Mouse (Mus musculus): ENCODE measurements at regions not wholly inside any gene's neighbourhood (a gene's known extent, or its start where the extent isn't known, plus 50 kb on each side); places are given as distances from the start of the nearest gene placed in this dataset.
A peak's percentile ranks its signal among the peaks of the same experiment; 100 is the strongest.

- Histone ChIP-seq H3K9ac (replicated peaks; ENCODE audit: low read length) (no peak overlapping the region), H3K4me3 (ENCODE audit: low read length) (no peak overlapping the region), H3K4me2 (ENCODE audit: low read depth, low read length) (no peak overlapping the region), H3K9me3 (ENCODE audit: low read length) (no peaks in the 10 kb centered on the region), H3K36me3 (ENCODE audit: insufficient read depth, low read length) (no peaks in the 10 kb centered on the region), H3K4me1 (ENCODE audit: insufficient read depth, low read length) (no peaks in the 10 kb centered on the region; the same call in 1 of the 2 replicates), H3K27ac (peak overlapping the region; percentile 41; the same call in 1 of the 2 replicates), H3K27me3 (ENCODE audit: insufficient read depth, low read length) (no peaks in the 10 kb centered on the region)
- ATAC-seq = peak; percentile 75
- no peak for TF ChIP-seq CTCF (IDR thresholded peaks at IDR 0.05; ENCODE audit: low read depth)
- WGBS = 39% methylated on average over 6 of the region's 6 CpGs
- peak; percentile 59 for DNase-seq (ENCODE audit: low spot score)
Observed at GRCm38 (mm10) chr4:40049086-40049485, 93.8 kb upstream of the Aco1 start.

- 81% methylated on average over 4 of the region's 4 CpGs for WGBS
- H3K27me3 ChIP-seq (ENCODE audit: insufficient read depth, low read length) = no peaks in the 10 kb centered on the region
- H3K9me3 ChIP-seq (ENCODE audit: low read length) = no peaks in the 10 kb centered on the region
- ATAC-seq = no peak
- TF ChIP-seq CTCF (IDR thresholded peaks at IDR 0.05; ENCODE audit: low read depth) = no peak
- no peak for DNase-seq (ENCODE audit: low spot score)
- H3K36me3 ChIP-seq (ENCODE audit: insufficient read depth, low read length) = no peaks in the 10 kb centered on the region
- no peaks in the 10 kb centered on the region; the same call in 1 of the 2 replicates for H3K4me1 ChIP-seq (ENCODE audit: insufficient read depth, low read length)
- H3K4me3 ChIP-seq (ENCODE audit: low read length) = no peak overlapping the region
- no peak overlapping the region for H3K27ac ChIP-seq
- H3K9ac ChIP-seq (replicated peaks; ENCODE audit: low read length) = no peak overlapping the region
- no peak overlapping the region for H3K4me2 ChIP-seq (ENCODE audit: low read depth, low read length)
Observed at GRCm38 (mm10) chr4:40051848-40052247, 91.0 kb upstream of the Aco1 start.

GRCm38 (mm10) chr4:40053391-40053790 lies 89.5 kb upstream of the Aco1 start:
- WGBS = 79% methylated on average over 2 of the region's 2 CpGs
- no peaks in the 10 kb centered on the region for H3K27me3 ChIP-seq (ENCODE audit: insufficient read depth, low read length)
- H3K27ac ChIP-seq = no peak overlapping the region
- no peak overlapping the region for H3K4me3 ChIP-seq (ENCODE audit: low read length)
- H3K4me1 ChIP-seq (ENCODE audit: insufficient read depth, low read length) = no peaks in the 10 kb centered on the region; the same call in 1 of the 2 replicates
- H3K9ac ChIP-seq (replicated peaks; ENCODE audit: low read length) = no peak overlapping the region
- no peaks in the 10 kb centered on the region for H3K36me3 ChIP-seq (ENCODE audit: insufficient read depth, low read length)
- TF ChIP-seq CTCF (IDR thresholded peaks at IDR 0.05; ENCODE audit: low read depth) = no peak
- H3K9me3 ChIP-seq (ENCODE audit: low read length) = no peaks in the 10 kb centered on the region
- ATAC-seq (no peak), DNase-seq (ENCODE audit: low spot score) (no peak)
- no peak overlapping the region for H3K4me2 ChIP-seq (ENCODE audit: low read depth, low read length)

GRCm38 (mm10) chr4:40063751-40064456 lies 79.0 kb upstream of the Aco1 start:
- DNase-seq (ENCODE audit: low spot score) (peak; percentile 51), ATAC-seq (peak; percentile 62)
- no peak for TF ChIP-seq CTCF (IDR thresholded peaks at IDR 0.05; ENCODE audit: low read depth)
- Histone ChIP-seq H3K27ac (peak overlapping the region; percentile 32; the same call in 1 of the 2 replicates), H3K27me3 (ENCODE audit: insufficient read depth, low read length) (no peaks in the 10 kb centered on the region), H3K4me3 (ENCODE audit: low read length) (no peak overlapping the region), H3K9me3 (ENCODE audit: low read length) (no peaks in the 10 kb centered on the region), H3K4me2 (ENCODE audit: low read depth, low read length) (no peak overlapping the region), H3K9ac (replicated peaks; ENCODE audit: low read length) (no peak overlapping the region), H3K4me1 (ENCODE audit: insufficient read depth, low read length) (no peaks in the 10 kb centered on the region), H3K36me3 (ENCODE audit: insufficient read depth, low read length) (no peaks in the 10 kb centered on the region)
- 45% methylated on average over 3 of the region's 3 CpGs for WGBS

GRCm38 (mm10) chr4:40064457-40064836 lies 78.4 kb upstream of the Aco1 start:
- Histone ChIP-seq H3K27ac (peak overlapping the region; percentile 32; the same call in 1 of the 2 replicates), H3K27me3 (ENCODE audit: insufficient read depth, low read length) (no peaks in the 10 kb centered on the region), H3K4me2 (ENCODE audit: low read depth, low read length) (no peak overlapping the region), H3K9ac (replicated peaks; ENCODE audit: low read length) (no peak overlapping the region), H3K9me3 (ENCODE audit: low read length) (no peaks in the 10 kb centered on the region), H3K4me1 (ENCODE audit: insufficient read depth, low read length) (no peaks in the 10 kb centered on the region), H3K36me3 (ENCODE audit: insufficient read depth, low read length) (no peaks in the 10 kb centered on the region), H3K4me3 (ENCODE audit: low read length) (no peak overlapping the region)
- WGBS = 35% methylated on average over 9 of the region's 9 CpGs
- ATAC-seq (peak; percentile 93), DNase-seq (ENCODE audit: low spot score) (peak; percentile 74)
- TF ChIP-seq CTCF (IDR thresholded peaks at IDR 0.05; ENCODE audit: low read depth) = no peak

- Histone ChIP-seq H3K27me3 (ENCODE audit: insufficient read depth, low read length) (no peaks in the 10 kb centered on the region), H3K4me1 (ENCODE audit: insufficient read depth, low read length) (no peaks in the 10 kb centered on the region), H3K27ac (no peak overlapping the region), H3K36me3 (ENCODE audit: insufficient read depth, low read length) (no peaks in the 10 kb centered on the region), H3K4me2 (ENCODE audit: low read depth, low read length) (no peak overlapping the region), H3K9ac (replicated peaks; ENCODE audit: low read length) (no peak overlapping the region), H3K4me3 (ENCODE audit: low read length) (no peak overlapping the region), H3K9me3 (ENCODE audit: low read length) (no peaks in the 10 kb centered on the region)
- WGBS = 51% methylated on average over 4 of the region's 4 CpGs
- no peak for TF ChIP-seq CTCF (IDR thresholded peaks at IDR 0.05; ENCODE audit: low read depth)
- ATAC-seq = no peak
- peak; percentile 62 for DNase-seq (ENCODE audit: low spot score)
Observed at GRCm38 (mm10) chr4:40070959-40071634, 71.8 kb upstream of the Aco1 start.

GRCm38 (mm10) chr4:40081035-40081434 lies 61.8 kb upstream of the Aco1 start:
- Histone ChIP-seq H3K36me3 (ENCODE audit: insufficient read depth, low read length) (no peaks in the 10 kb centered on the region), H3K27ac (no peak overlapping the region), H3K27me3 (ENCODE audit: insufficient read depth, low read length) (no peaks in the 10 kb centered on the region), H3K9me3 (ENCODE audit: low read length) (no peaks in the 10 kb centered on the region), H3K4me1 (ENCODE audit: insufficient read depth, low read length) (no peaks in the 10 kb centered on the region), H3K4me2 (ENCODE audit: low read depth, low read length) (no peak overlapping the region), H3K4me3 (ENCODE audit: low read length) (no peak overlapping the region), H3K9ac (replicated peaks; ENCODE audit: low read length) (no peak overlapping the region)
- no peak for TF ChIP-seq CTCF (IDR thresholded peaks at IDR 0.05; ENCODE audit: low read depth)
- DNase-seq (ENCODE audit: low spot score) = no peak
- 63% methylated on average over 3 of the region's 3 CpGs for WGBS
- no peak for ATAC-seq
